Mouse (Mus musculus) ovary, postnatal 10 days (tissue): ENCODE measurements around the gene Bicd1.
A peak's percentile ranks its signal among the peaks of the same experiment; 100 is the strongest.
"Not testable (repeated sequence)": the region's sequence is repeated elsewhere in the genome, so short reads cannot be mapped to it uniquely, and the experiment has no call there.

Experiments
- DNase-seq: peaks from one replicate; pipeline ENCODE4 v3.0.0; 2022; ENCODE audit warnings: low spot score

The Bicd1 gene

DNA sequence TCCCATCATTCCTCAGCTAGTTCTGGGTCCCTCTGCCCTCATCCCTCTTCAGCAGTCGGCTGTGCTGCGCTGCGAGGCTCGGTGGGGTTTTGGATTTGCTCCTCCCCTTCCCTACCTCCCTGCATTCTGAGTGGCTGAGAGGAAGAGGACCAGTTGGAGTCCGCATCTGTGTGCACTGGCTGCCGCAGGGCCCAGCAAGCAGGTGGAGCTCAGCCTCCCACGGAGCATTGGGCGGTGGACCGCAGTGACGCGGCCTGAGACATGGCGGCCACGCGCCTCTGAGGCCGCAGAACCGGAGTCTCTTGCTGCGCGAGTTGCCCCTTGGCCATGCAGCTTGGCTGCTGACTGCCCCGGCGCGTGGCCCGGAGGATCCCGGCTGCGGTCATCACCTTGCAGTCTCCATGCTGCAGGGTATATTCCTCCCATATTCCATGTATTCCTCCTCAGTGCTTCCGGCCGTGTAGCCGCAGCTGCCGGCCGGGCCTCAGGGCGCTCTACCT is at the start of gene Bicd1:
Gene Bicd1 (plus strand): TSS at position 54 of the 500 bp plus-strand sequence.
- DNase-seq = peak; percentile 47

DNA sequence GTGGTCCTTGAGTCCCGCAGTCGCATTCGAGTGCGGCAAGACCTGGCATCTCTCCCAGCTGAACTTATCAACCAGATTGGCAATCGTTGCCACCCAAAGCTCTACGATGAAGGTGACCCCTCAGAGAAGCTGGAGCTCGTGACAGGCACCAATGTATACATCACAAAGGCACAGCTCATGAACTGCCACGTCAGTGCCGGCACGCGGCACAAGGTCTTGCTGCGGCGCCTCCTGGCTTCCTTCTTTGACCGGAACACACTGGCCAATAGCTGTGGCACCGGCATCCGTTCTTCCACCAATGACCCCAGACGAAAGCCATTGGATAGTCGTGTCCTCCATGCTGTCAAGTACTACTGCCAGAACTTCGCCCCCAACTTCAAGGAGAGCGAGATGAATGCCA is 46.2 kb upstream of the Bicd1 start:
- DNase-seq = not testable (repeated sequence)

DNA sequence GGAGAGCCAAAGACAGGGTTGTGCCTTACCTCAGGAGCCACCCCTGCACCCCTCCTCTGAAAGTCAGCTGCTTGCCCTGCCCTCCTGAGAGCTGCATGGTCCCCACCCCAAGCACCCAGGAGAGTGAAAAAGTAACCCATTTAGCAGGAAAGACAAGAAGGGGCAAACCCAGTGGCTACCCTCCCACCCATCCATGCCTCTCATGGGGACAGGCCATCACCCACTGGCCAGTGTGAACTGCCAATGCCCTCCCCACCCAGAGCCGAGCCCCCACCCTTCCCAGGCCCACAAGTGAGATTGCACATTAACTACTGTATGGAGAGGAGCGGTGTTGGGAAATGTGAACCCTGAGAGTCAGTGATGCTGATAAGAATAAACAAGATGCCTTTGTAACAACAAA is 42.7 kb upstream of the Bicd1 start:
- DNase-seq = not testable (repeated sequence)

DNA sequence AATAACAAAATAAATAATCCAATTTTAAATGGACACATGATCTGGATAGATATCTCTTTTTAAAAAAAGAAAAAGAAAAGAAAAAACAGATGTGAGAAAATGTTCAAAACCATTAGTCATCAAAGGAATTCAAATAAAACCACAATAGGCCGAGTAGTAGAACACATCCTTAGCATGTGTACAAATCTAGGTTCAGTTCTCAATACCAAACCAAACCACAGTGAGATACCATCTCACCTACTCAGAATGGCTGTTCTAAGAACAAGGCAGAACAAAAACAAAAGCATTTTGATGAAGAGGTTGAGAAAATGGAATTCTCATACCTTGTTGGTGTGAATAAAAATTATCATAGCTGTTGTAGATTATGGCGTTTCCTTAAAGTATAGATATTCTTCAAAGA is 42.3 kb upstream of the Bicd1 start:
- no peak for DNase-seq

DNA sequence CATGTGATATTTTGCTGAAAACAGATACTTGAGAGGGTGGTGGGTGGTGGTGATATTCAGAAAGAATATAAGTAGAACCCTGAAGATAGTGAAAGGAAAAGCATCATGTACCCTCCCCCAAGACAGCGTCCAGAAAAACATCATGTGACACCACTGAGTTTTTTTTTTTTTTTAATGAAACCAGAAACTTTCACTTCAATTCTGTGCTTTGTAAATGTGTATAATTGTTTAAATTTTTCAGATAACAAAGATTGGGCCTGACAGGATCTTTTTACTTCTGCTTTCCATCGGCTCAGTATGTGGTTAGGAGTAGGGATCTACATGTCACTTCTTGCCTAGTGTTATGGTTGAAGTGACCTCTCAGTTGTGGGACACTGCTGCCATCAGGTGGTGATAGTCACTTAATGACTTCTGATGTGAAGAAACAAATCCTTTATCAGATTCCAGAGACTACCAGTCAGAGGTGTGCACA is 33.7 kb upstream of the Bicd1 start:
- no peak for DNase-seq

DNA sequence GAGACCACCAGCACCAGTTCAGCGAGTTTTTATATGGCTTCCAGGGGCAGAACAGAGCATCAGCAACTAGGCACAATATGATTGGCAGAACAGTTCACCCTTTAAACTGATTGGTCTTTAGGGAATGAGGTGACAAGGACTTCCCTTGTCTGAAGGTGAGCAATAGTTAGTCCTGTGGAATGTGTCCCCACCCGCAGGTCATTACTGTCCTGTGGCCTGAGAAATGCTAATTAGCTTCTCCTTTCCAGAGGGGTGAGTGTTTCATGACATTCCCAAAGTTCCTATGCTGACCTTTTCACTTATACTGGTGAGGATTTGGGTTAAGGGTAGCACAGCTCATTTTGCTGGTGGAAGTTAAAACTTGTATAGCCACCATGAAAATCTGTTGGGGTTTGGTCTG is 25.2 kb upstream of the Bicd1 start:
- DNase-seq = no peak

DNA sequence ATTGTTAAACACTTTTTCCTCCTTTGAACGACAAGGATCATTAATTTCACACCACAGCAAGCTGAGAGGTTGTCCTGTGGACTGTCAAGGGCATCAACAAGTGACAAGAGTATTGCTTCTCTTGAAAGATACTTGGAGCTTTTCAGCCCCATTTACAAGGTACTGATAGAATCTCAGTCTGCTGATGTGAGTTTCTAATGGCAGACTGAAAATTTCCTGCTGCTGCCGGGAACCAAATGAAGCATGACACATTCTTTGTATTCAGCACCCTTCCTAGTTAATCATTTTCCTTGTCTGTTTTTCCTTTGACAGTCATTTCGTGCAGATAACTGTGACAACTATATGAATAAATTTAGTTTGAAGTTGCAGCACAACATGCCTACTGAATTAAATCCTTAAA is 22.3 kb upstream of the Bicd1 start:
- no peak for DNase-seq

DNA sequence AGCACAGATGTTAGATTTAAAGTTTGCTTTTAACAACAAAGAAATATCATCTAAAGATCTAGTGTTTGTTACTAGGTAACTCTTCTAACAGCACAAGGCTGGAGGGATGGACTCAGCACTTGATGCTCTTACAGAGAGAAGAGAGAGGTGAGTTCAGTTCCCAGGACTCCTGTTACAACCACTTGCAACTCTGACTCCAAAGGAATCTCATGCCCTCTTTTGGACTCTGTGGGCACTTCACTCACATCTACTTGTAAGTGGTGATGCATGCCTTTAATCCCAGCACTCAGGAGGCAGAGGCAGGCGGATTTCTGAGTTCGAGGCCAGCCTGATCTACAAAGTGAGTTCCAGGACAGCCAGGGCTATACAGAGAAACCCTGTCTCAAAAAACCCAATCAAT is 19.1 kb upstream of the Bicd1 start:
- not testable (repeated sequence) for DNase-seq

DNA sequence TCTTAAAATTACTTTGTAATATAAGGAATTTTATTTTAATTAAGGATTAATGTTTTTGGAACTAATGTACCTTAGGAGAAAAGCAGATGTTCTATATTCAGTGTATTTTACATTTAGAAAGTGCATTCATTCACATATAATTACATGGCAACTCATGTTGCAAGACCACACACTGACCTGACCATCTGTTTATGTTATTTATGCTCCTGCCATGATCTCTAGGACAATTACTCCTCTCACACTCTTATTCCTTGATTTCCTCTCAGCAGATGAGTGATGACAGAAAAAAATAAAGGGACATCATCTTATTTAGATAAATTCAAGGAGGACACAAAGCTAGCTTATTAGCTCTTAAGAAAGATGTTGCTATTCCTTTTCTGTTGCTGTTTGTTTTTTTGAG is 9.3 kb upstream of the Bicd1 start:
- no peak for DNase-seq

DNA sequence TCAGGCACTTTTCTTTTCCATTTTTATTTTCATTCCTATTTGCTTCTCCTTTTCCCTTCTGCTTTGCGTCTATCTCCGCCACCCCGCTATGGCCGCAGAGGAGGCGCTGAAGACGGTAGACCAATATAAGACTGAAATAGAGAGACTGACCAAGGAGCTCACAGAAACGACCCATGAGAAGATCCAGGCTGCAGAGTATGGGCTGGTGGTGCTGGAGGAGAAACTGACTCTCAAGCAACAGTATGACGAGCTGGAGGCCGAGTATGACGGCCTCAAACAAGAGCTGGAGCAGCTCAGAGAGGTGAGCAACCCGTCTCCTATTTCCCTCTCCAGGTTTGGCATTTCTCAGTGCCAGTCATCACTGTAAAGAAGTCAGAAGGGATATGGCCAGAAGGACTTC is 655 bp downstream of the Bicd1 start:
- no peak for DNase-seq

DNA sequence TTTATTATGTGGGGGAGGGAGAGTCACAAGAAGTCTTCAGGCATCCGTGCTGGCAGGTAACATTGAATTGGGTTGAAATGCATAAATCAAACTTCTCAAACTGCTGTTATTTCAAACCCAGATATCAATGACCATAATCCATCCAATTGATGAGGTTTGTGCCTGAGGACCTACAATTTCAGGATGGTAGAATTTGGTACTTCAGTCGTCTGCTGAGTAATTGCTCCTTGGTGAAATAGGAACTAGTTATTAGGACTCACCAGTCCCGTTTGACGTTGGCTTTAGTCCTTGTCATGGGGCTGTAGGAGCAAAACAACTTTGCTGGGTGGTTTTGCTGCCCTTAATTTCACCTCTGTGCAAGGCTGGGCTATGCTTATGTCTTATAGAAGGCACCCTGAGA is 1.2 kb downstream of the Bicd1 start:
- no peak for DNase-seq

DNA sequence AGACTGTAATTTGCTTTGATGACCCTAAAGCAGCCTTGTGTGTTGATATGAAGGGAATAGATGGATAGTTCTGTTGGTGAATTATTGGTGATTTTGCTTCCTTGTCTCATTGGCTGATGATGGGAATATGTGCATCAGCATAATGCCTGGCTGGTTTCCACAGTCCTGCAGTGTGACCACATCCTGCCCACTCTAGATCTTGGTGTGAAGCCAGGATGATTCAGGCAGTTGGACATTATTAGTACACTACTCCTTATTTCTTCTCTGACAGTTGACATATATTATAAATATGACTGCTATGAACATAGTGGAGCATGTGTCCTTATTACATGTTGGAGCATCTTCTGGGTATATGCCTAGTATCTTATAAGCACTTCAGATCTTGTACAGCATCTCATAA is 4.6 kb downstream of the Bicd1 start:
- DNase-seq = no peak

DNA sequence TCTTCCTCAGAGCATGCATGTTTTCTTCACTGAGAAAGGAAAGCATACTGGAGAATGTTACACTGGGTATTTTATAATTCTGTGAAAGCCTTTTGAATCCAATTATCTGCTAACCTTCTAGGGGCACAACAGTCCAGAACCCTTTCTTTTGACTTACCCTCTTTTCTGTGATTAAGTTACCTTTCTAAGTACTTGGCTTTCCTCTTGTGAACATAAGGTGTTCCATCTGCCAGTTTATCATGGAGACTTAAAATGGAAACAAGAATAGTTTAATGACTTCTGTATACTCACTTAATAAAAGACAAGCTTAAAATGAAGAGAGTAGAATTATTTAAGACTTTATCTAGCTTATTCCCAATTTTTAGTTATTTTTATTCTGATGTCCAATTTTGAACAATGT is 16.1 kb downstream of the Bicd1 start:
- no peak for DNase-seq

DNA sequence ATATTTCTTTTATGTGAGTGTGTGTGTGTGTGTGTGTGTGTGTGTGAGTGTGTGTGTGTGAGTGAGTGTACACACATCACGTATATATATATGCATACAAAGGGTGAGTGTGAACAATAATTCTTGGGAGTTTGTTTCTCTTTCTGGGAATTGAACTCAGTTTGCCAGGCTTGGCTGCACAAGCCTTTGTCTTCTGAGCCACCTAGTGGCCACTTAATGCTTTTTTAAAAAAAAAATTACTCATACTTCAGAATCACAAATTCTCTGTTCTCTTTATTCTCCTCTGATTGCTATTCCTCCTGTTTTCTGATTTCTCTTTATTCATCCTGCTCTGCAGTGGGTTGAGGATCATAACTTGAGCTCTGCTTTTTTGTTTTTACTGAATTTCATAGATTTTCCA is 30.5 kb downstream of the Bicd1 start:
- DNase-seq = no peak

DNA sequence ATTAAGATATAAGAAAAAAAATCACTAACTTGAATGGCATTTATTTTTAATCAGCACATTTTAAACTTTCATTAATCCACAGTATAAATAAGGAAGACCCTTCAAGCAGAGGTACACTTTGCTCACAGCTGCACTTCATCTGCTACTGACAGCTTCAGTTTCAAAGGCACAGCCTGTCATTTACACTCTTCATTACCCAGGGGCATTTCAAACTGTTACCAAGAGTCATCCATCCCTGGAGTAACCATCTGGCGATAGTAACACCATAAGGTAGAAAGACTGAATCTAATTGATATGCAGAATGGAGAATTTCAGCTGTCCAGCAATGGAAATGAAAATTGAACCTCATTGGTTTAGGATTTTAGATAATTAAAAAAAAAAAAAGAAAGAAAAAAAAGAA is 34.2 kb downstream of the Bicd1 start:
- DNase-seq = no peak

DNA sequence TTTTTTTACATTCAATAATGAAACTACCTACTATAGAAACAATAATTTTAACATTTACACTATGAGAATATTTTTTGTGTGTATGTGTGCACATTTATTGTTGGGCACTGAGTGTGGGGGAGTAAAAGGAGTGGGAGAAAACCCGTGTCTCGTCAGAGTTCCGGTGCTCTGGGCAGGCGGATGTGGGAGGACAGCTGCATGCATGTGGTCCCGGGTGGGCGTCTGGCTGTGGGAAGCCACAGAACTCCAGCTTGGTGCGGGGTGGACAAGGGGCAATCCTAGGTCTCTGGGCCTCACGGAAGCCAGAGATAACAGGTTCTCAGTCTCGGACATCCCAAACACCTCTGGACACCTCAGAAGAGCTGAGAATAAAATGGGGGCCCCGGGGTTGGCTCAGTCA is 37.2 kb downstream of the Bicd1 start:
- DNase-seq = no peak

DNA sequence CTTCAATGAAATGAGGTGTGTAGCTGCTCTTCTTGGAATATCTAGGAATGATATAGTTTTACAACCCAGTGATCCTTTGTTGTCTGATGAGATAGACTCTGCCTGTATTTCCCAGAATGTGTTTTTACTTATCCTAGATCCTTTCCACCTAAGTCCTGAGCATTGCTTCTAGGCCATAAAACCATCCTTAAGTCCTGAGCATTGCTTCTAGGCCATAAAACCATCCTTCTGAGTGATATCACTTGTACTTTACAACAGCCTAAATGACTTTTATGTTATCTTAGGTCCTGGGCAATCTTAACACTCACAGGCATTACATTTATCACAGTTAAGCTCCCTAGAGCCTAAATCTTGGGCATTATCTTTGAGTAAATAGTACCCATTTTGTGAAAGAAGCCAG is 48.6 kb downstream of the Bicd1 start:
- no peak for DNase-seq

DNA sequence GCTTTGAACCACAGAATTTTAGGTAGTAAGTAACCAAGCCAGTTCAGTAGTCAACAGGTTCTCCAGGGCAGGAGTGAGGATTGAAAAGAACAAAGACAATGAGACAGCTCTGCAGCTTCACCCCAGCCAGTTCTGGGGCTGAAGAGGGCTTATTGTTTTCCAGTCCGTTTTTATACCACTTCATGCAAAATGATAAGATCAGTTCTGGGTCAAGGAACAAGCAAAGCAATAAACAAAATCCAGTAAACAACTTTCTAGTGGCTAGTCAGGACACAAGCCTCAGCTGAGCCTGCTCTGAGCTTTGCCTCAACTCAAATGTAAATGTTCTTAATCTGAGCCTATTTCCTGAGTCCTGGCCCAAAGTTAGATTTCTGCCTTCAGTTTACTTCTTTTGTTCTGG is 52.3 kb downstream of the Bicd1 start:
- DNase-seq = no peak

DNA sequence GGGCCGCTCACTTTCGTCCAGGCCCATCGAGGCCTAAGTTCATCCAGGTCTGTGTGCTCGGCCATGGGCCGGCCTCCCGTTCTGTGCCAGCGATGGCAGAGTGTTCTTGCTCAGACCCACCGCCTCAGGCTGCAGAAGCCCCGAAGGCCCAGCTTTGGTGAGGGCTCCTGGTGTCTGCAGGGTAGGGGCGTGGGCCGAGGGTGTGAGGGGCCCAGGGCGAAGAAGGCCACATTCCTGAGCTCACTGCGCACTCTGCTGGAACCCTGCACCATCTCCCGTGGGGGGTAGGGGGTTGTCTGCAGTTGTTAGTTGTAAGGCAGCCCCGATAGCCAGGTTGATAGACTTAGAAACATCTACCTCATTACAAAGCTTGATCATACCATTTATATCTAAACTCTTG is 62.8 kb downstream of the Bicd1 start:
- DNase-seq = no peak

DNA sequence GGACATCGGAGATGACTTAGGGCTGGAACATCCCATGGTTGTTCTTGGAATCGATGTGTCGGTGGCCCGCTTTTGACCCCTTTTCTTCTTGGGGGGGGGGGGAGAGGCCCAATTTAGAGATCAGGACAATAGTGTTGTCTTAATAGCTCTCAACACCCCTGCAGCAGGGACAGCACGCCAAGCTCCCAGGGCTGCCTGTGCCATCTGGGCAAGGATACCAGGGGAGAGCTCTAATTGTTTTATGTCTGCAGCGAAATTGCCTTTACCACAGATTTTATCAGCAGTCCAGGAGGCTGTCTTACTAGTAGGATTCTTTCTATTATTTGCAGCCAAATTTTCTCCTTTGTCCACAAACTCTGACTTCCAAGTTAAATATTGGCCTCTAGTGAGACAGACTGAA is 63.8 kb downstream of the Bicd1 start:
- not testable (repeated sequence) for DNase-seq

DNA sequence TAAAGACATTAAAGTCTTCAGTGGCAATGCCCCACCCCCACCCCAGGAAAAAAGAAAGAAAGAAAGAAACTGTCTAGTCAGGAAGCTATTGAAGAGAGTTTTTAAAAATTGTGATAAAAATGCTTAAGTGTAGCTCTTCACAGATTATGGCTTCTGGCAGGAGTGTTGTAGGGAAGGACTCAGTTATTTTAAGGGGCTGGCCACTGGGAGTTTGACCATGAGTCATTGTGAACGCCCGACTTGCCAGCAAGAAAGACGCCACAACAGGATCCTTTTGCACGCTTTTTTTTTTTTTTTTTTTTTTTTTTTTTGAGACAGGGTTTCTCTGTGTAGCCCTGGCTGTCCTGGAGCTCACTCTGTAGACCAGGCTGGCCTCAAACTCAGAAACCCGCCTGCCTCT is 73.2 kb downstream of the Bicd1 start:
- not testable (repeated sequence) for DNase-seq

DNA sequence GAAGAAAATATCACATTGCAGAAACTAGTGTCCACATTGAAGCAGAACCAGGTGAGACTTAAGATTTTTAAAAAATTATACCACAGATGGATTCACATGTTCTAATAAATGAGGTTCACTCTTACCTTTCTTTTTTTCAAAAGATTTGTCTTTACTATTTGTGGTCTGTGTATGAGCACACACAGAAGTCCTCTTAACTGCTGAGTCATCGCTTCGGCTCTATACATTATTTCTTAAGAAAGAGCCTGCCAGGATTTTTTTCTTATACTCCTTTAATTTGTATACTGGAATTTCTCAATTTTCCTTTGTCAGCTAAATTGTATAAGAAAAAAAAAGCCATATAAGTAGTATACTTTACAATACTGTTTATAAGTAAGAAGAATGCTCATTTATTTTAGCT is 86.0 kb downstream of the Bicd1 start:
- no peak for DNase-seq

DNA sequence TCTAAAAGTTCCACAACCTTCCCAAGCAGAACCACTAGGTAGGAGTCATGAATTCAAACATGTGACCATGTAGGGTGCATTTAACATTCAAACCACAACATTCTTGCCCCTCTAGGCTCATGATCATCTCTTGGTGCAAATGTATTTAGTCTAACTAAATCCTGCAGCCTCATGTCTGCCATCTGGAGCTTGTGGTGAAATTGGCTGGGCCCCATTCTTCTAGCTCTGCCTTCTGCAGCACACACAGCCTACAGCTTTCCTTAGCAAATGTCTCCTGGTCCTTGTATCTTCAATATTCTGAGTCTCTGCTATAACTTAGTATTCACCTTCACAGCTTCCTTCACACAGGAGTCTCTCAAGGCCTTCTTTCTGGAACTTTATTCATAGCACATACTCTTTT is 87.2 kb downstream of the Bicd1 start:
- no peak for DNase-seq

DNA sequence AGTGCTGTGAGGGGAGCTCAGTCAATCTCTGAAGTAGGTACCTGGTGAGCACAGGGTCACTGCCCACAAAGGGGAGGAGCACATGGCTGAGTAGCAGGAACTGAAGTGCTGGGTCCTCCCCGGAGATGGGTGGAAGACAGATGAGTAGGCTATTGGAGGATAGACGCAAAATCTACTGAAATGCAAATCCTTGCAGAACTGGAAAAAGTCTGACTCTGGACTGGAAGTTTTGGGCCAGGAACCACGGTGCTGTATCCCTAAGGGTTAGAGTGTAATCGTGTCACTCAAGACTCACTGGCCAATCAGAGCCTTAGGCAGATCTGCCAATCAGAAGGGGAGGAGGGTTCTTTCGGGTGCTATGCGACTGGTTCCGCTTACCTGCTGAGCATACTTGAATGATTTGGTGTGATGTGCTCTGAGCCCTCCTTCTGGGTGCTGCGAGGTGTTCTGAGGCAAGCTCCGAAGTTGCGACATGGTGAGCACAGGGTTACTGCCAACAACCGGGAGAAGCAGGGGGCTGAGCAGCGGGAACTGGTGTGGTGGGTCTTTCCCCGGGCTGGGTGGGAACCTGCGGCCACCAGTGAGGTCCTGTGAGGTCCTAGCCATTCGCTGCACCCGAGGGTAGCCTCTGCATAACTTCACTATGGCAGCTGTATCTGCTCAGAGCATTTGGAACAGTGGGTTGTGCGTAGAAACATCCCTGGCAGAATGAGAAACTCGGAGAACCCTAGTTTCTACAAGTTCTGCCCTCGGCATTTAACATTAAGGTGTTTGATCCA is 157.2 kb downstream of the Bicd1 start:
- DNase-seq = peak; percentile 16
